Mouse (Mus musculus) liver, adult 2 months (tissue): ENCODE measurements around the gene Disc1. TPM values are rescaled to one million over a fixed set of nuclear protein-coding genes. Genes with fewer than 3 reads are reported as not detected.

Source experiments
- DNase-seq: peaks from one replicate; pipeline ENCODE4 v3.0.0-alpha.2; 2011; ENCODE audit warnings: low read depth, low spot score; ENCODE audit errors: extremely low read depth
- H3K27ac ChIP-seq: fragments of 200-500 bp; replicated peaks from 2 replicates; pipeline ENCODE4 v1.5.1; 2012; ENCODE audit warnings: low read depth, mild to moderate bottlenecking, control low read depth, inconsistent platforms, low read length; ENCODE audit not compliant: insufficient read depth
- H3K27me3 ChIP-seq: fragments of 200-500 bp; 2 replicates; pipeline ENCODE4 v1.6.1; 2012; ENCODE audit warnings: mild to moderate bottlenecking, moderate library complexity, low read length, inconsistent platforms; ENCODE audit not compliant: control insufficient read depth, insufficient read depth
- H3K36me3 ChIP-seq: fragments of 200-500 bp; 2 replicates; pipeline ENCODE4 v1.6.1; 2012; ENCODE audit warnings: low read length, inconsistent platforms; ENCODE audit not compliant: control insufficient read depth, insufficient read depth
- H3K4me1 ChIP-seq: fragments of 200-500 bp; 2 replicates; pipeline ENCODE4 v1.6.1; 2011; ENCODE audit warnings: low read length; ENCODE audit not compliant: control insufficient read depth, insufficient read depth
- H3K4me3 ChIP-seq: fragments of 200-500 bp; 2 replicates; pipeline ENCODE4 v1.5.1; 2011; ENCODE audit warnings: low read depth, mild to moderate bottlenecking, control low read depth, low read length, moderate library complexity; ENCODE audit not compliant: insufficient read depth
- H3K79me2 ChIP-seq: fragments of 200-500 bp; 2 replicates; pipeline ENCODE4 v1.6.1; 2012; ENCODE audit warnings: inconsistent platforms, mild to moderate bottlenecking, low read length, moderate library complexity; ENCODE audit not compliant: control insufficient read depth, insufficient read depth
- H3K9ac ChIP-seq: fragments of 200-500 bp; 2 replicates; pipeline ENCODE4 v1.6.1; 2012; ENCODE audit warnings: low read depth, mild to moderate bottlenecking, control low read depth, inconsistent platforms, low read length
- CTCF ChIP-seq: fragments of 200-500 bp; IDR thresholded peaks from 2 replicates; pipeline ENCODE4 v1.5.1; 2011; ENCODE audit warnings: low read depth, low read length, control low read depth
- POLR2A ChIP-seq: fragments of 200-500 bp; IDR thresholded peaks from 2 replicates; pipeline ENCODE4 v1.6.1; 2011; ENCODE audit warnings: low read length, control low read depth; ENCODE audit not compliant: insufficient read depth; ENCODE audit errors: extremely low read depth
- WGBS: fragments of 180-500 bp; shearing (Covaris S2); methylation state at CpG from one replicate; pipeline ENCODE4 v1.1.7; 2018; 5-methylcytosine and 5-hydroxymethylcytosine counted together
- polyA plus RNA-seq: library from polyadenylated mRNA; depleted of rRNA; stranded (reverse); fragments of >200 nt; gene quantifications from 2 replicates; pipeline ENCODE4 v1.2.3, GENCODE M21; 2012
- total RNA-seq: library from RNA; depleted of rRNA; stranded (reverse); fragments of >200 nt; gene quantifications from 2 replicates; pipeline ENCODE4 v1.2.3, GENCODE M21; 2014

Disc1 gene
- total and polyA plus RNA-seq, 2 experiments = 0.16 to 0.37 TPM

DNA sequence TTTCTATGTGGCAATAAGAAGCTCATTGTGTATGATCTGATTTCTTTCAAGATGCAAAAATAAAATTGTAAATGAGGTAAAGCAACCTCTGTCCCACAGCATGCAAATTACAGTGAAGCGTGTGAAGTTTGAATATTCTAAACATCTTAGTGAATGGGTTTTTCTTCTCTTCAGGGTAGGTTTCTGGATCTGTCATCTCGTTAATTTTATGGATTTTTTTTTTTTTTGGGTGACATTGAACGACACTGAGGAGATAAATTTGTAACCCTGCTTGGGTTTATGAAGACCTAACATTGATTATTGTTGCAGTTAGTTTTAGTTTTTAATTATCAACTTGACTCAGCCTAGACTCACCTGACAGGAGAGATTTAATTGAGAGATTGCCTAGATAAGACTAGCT is 43.1 kb downstream of the Disc1 start:
- no peak overlapping the region for H3K27ac ChIP-seq
- DNase-seq = no peak
- WGBS = 79% methylated on average over 3 of the region's 3 CpGs
- H3K9ac ChIP-seq = no peak overlapping the region
- H3K4me1 ChIP-seq = no peaks in the 10 kb centered on the region
- H3K36me3 ChIP-seq = no peaks in the 10 kb centered on the region
- H3K4me3 ChIP-seq = no peak overlapping the region
- no peak for TF ChIP-seq CTCF
- no peak for TF ChIP-seq POLR2A
- no peaks in the 10 kb centered on the region for H3K27me3 ChIP-seq
- no peaks in the 10 kb centered on the region for H3K79me2 ChIP-seq

DNA sequence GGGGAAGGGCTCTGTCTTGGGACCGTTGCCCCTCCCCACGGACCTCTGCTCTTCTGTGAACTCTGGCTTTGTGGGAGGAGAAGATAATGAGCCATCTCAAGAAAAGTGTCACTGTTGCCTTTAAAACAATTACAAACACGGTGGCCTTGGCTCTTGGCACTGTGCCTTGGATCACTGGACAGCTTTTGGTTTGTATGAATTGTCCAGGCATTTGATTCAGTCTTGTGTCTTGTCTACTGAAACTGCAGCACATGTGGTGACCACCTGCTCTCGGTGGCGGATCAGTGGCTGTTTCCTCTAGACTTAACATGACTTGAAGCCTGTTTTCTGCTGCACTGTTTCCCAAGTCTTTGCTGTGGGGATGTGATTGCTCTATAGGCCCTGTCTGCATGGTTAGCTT is 44.1 kb downstream of the Disc1 start:
- Histone ChIP-seq H3K4me1 (no peaks in the 10 kb centered on the region), H3K27ac (no peak overlapping the region), H3K4me3 (no peak overlapping the region), H3K79me2 (no peaks in the 10 kb centered on the region), H3K9ac (no peak overlapping the region), H3K36me3 (no peaks in the 10 kb centered on the region), H3K27me3 (no peaks in the 10 kb centered on the region)
- WGBS = 83% methylated on average over 5 of the region's 5 CpGs
- TF ChIP-seq POLR2A = no peak
- no peak for TF ChIP-seq CTCF
- no peak for DNase-seq

DNA sequence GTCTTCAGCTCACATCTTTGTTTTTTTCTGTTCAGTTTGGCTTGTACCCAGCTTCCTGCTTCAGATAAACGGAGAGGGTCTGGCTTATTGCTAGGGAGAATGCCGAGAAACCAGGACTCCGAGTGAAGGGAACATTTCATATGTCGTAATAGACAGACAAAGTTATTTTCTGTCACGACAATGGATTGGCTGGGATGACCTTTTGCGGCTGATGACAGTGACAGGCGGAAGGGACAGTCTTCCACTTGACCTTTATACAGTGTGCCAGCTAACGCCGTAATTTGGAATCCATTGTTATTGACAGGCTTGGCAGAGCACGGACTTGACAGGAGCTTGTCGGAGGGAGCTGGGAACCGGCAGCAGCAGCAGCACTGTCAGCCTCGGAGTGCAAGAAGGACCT is 48.3 kb downstream of the Disc1 start:
- no peak overlapping the region for H3K9ac ChIP-seq
- peak; percentile 13 for DNase-seq
- H3K4me1 ChIP-seq = no peaks in the 10 kb centered on the region
- WGBS = 46% methylated on average over 13 of the region's 13 CpGs
- no peak overlapping the region for H3K27ac ChIP-seq
- TF ChIP-seq POLR2A (no peak), CTCF (no peak)
- no peaks in the 10 kb centered on the region for H3K79me2 ChIP-seq
- H3K27me3 ChIP-seq = no peaks in the 10 kb centered on the region
- no peak overlapping the region for H3K4me3 ChIP-seq
- no peaks in the 10 kb centered on the region for H3K36me3 ChIP-seq

DNA sequence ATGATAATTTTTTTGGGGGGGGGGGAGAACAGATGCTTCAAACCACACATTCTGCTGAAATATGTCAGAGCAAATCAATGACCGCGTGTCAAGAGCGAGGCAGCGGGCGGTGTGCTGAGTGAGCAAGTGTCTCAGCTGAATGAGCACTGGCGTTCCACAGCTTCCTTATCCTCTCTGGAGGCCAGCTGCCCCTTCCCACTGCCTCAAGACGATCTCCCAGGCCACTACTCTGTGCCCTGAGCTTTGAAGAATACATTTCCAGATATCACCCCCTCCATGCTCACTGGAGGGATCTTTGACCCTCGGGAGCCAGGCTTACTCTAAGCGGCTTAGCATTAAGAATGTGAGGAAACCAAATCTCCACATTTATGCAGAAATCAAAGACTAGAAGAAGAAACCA is 59.2 kb downstream of the Disc1 start:
- no peak for DNase-seq
- Histone ChIP-seq H3K36me3 (no peaks in the 10 kb centered on the region), H3K4me1 (no peaks in the 10 kb centered on the region), H3K27me3 (no peaks in the 10 kb centered on the region; the same call in 1 of the 2 replicates), H3K4me3 (no peak overlapping the region), H3K9ac (no peak overlapping the region), H3K27ac (no peak overlapping the region), H3K79me2 (no peaks in the 10 kb centered on the region)
- 68% methylated on average over 9 of the region's 9 CpGs for WGBS
- TF ChIP-seq CTCF (no peak), POLR2A (no peak)

DNA sequence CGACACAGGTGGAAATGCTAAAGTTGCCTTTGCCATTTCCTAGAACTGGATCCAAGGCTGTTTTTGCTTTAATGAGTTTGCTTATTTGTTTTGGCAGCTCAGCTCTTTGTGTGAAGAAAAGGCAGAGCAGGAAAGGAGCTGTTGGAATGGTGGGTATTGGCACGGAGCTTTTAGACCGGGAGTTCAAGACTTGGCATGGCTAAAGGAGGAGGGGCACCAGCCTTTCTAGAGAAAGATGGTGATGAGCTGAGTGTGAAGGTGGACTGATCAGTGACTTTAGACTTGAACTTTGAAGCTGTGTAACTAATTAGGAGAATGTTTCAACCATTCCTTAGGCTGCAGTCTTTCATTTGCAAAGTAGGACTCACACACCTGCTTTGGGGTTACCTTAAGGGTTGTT is 59.8 kb downstream of the Disc1 start:
- H3K36me3 ChIP-seq = no peaks in the 10 kb centered on the region
- no peaks in the 10 kb centered on the region for H3K79me2 ChIP-seq
- no peak overlapping the region for H3K4me3 ChIP-seq
- H3K9ac ChIP-seq = no peak overlapping the region
- no peaks in the 10 kb centered on the region for H3K4me1 ChIP-seq
- DNase-seq = no peak
- TF ChIP-seq CTCF (no peak), POLR2A (no peak)
- H3K27me3 ChIP-seq = no peaks in the 10 kb centered on the region; the same call in 1 of the 2 replicates
- H3K27ac ChIP-seq = no peak overlapping the region
- 76% methylated on average over 3 of the region's 3 CpGs for WGBS

DNA sequence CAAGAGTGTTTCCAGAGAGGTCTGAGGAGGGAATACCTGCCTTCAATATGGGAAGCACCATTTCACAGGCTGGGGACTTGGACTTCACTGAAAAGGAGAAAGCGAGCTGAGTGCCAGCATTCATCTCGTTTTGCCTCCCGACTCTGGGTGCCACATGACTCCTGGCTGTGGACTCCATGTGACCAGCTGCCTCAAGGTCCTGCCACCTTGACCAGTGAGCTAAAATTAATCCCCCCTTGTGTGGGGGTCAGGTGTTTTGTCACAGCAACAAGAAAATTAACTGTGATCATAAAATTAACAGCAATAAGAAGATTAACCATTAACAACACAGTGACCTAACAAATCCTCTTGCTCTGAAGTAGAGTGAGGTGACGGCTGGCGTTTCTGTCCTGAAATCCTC is 61.3 kb downstream of the Disc1 start:
- H3K27ac ChIP-seq = no peak overlapping the region
- no peak overlapping the region for H3K9ac ChIP-seq
- no peaks in the 10 kb centered on the region for H3K79me2 ChIP-seq
- no peak for DNase-seq
- H3K36me3 ChIP-seq = no peaks in the 10 kb centered on the region
- TF ChIP-seq CTCF (no peak), POLR2A (no peak)
- H3K4me1 ChIP-seq = no peaks in the 10 kb centered on the region
- H3K4me3 ChIP-seq = no peak overlapping the region
- no peaks in the 10 kb centered on the region for H3K27me3 ChIP-seq
- WGBS = 90% methylated on average over 5 of the region's 5 CpGs
